Mouse (Mus musculus) olfactory bulb, adult 2 months (tissue): Measurements from ENCODE around the gene Dda1. TPM values are rescaled to one million over a fixed set of nuclear protein-coding genes. Genes with fewer than 3 reads are reported as not detected.
"Not testable (repeated sequence)": the region's sequence is repeated elsewhere in the genome, so short reads cannot be mapped to it uniquely, and the experiment has no call there.

ENCODE experiments used
- H3K27ac ChIP-seq: fragments of 200-500 bp; 2 replicates; pipeline ENCODE4 v1.5.1; 2012; ENCODE audit warnings: low read depth, low read length; ENCODE audit not compliant: insufficient read depth
- H3K4me1 ChIP-seq: fragments of 200-500 bp; 2 replicates; pipeline ENCODE4 v1.6.1; 2012; ENCODE audit warnings: low read length; ENCODE audit not compliant: control insufficient read depth, insufficient read depth
- H3K4me3 ChIP-seq: fragments of 200-500 bp; 2 replicates; pipeline ENCODE4 v1.5.1; 2012; ENCODE audit warnings: mild to moderate bottlenecking, low read depth, low read length, moderate library complexity; ENCODE audit not compliant: insufficient read depth
- CTCF ChIP-seq: fragments of 200-500 bp; IDR thresholded peaks from 2 replicates; pipeline ENCODE4 v1.5.1; 2012; ENCODE audit warnings: low read depth, mild to moderate bottlenecking, low read length, moderate library complexity; ENCODE audit not compliant: insufficient read depth
- POLR2A ChIP-seq: fragments of 200-500 bp; IDR thresholded peaks from 2 replicates; pipeline ENCODE4 v1.6.1; 2012; ENCODE audit warnings: mild to moderate bottlenecking, low read depth, low read length, moderate library complexity; ENCODE audit not compliant: insufficient read depth
- WGBS: fragments of 180-500 bp; shearing (Covaris S2); methylation state at CpG from one replicate; pipeline ENCODE4 v1.1.7; 2018; 5-methylcytosine and 5-hydroxymethylcytosine counted together
- polyA plus RNA-seq: library from polyadenylated mRNA; stranded (reverse); fragments of >200 nt; gene quantifications from 2 replicates; pipeline ENCODE4 v1.2.4, GENCODE M21; 2012; ENCODE audit warnings: low replicate concordance; ENCODE audit not compliant: missing spikeins, insufficient read depth, insufficient read length

Dda1 gene
- not detected in 2 replicates for polyA plus RNA-seq

DNA sequence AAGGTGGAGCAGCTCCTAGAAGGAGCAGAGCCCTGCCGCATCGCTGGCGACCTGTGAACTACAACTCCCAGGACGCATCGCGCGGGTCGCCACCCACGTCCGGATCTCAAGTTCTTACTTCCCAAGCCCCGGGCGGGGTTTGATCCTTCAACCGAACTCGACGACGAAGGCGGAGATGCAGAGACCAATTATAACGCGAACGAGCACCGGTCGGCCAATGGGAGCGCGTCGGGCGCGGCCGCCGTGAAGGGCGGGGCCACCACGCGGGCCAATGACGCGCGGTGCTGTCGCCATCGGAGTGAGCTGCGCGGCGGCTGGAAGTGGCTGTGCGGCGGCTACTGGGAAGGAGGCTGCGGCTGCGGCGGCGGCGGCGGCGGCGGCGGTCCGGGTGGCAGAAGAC lies at the start of gene Dda1:
Dda1 (plus strand) TSS at position 284 of the 400 bp plus-strand sequence.
- H3K4me3 ChIP-seq = peak within 1 kb of the TSS; percentile 81
- peaks cover 27% of the 10 kb centered on the region for H3K4me1 ChIP-seq
- no peak within 1 kb of the TSS for H3K27ac ChIP-seq
- TF ChIP-seq CTCF (no peak), POLR2A (peak; percentile 67)
- under 1% methylated on average over 52 of the region's 52 CpGs for WGBS

DNA sequence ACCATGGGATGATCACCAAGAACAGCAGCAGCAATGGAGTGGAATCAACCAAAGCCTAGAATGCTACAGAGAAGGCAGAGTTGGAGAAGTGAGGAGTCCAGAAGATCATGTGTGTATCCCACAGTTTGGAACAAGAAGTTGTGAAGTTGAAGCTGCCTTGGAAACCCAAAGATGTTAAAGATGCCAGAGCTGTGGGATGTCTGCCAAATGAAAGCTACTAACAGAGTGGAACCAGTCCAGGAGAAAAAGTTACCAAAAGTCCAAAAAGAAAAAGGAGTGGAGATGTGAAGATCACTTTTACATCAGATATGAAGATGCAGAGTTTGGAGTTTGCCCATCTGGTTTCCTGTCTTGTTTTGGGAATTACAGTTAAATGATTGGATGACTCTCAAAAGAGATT lies 46.9 kb upstream of the Dda1 start:
- no peak for TF ChIP-seq CTCF
- no peak for TF ChIP-seq POLR2A
- Histone ChIP-seq H3K4me3 (no peak overlapping the region), H3K4me1 (no peaks in the 10 kb centered on the region), H3K27ac (no peak overlapping the region)

GRCm38 (mm10) chr8:71432935-71433334 lies 36.1 kb upstream of the Dda1 start:
- not testable (repeated sequence) for H3K4me3 ChIP-seq, H3K4me1 ChIP-seq, H3K27ac ChIP-seq
- WGBS = 73% methylated on average over 1 of the region's 1 CpGs

DNA sequence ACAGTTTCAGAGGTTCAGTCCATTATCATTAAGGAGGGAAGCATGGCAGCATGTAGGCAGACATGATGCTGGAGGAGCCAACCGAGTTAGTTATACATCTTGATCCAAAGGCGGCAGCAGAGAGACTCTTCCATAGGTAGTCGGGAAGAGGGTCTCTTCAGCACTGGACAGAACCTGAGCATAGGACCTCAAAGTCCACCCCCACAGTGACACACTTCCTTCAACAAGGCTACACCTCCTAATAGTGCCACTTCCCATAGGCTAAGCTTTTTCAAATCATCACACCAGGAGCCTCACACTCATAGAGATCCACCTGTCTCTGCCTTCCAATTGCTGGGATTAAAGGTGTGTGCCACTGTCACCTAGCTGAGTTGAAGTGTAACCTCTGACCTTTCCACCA lies 32.0 kb upstream of the Dda1 start:
- Histone ChIP-seq H3K4me3 (no peak overlapping the region), H3K27ac (no peak overlapping the region), H3K4me1 (no peaks in the 10 kb centered on the region; the same call in 1 of the 2 replicates)
- WGBS = 46% methylated on average over 3 of the region's 3 CpGs
- no peak for TF ChIP-seq CTCF
- no peak for TF ChIP-seq POLR2A

DNA sequence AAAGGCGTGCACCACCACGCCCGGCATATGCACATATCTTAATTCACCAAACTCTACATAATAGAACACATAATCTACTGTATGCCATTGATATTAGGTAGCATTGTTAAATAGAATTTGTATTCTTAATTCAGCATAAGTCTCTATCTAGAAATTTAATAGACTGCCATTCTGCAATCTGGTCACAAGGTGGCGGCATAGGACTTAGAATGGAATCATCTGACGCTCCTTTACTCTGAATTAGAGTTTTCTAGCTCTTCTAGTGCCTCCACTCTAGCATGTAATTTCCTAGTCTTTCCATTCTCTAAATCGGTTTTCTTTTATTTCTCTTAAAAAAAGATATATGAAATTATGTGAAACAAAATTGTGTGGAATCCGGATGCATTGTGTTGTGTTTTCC lies 27.6 kb upstream of the Dda1 start:
- H3K4me3 ChIP-seq = no peak overlapping the region
- 1% methylated on average over 7 of the region's 7 CpGs for WGBS
- H3K27ac ChIP-seq = no peak overlapping the region
- no peaks in the 10 kb centered on the region; the same call in 1 of the 2 replicates for H3K4me1 ChIP-seq
- no peak for TF ChIP-seq CTCF
- TF ChIP-seq POLR2A = no peak

DNA sequence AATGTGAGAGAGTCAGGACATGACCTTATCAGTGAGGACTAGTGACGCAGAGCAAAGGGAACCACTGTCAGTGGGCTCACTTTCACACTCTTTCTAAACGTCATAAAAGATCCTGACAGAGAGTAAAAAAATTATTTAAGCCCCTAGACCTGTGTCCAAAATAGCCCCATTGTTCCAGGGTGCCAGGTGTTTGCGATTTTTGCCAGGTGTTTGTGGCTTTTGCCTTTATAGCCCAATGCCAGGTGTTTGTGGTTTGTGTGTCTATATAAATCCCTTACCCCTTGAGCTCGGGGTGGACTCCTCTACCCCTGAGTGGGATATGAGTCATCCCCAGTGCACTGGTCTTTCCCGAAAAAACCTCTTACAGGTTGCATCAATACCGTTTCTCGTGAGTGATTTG lies 23.9 kb upstream of the Dda1 start:
- WGBS = 74% methylated on average over 7 of the region's 7 CpGs
- no peak overlapping the region for H3K4me3 ChIP-seq
- TF ChIP-seq CTCF = no peak
- no peak for TF ChIP-seq POLR2A
- no peak overlapping the region for H3K27ac ChIP-seq
- no peaks in the 10 kb centered on the region; the same call in 1 of the 2 replicates for H3K4me1 ChIP-seq

GRCm38 (mm10) chr8:71451337-71451736 lies 17.7 kb upstream of the Dda1 start:
- Histone ChIP-seq H3K27ac (no peak overlapping the region), H3K4me1 (no peaks in the 10 kb centered on the region), H3K4me3 (no peak overlapping the region)
- TF ChIP-seq CTCF = no peak
- WGBS = 72% methylated on average over 4 of the region's 4 CpGs

GRCm38 (mm10) chr8:71451777-71452176 lies 17.2 kb upstream of the Dda1 start:
- no peak for TF ChIP-seq POLR2A
- no peak for TF ChIP-seq CTCF
- H3K4me3 ChIP-seq = no peak overlapping the region
- H3K4me1 ChIP-seq = no peaks in the 10 kb centered on the region
- H3K27ac ChIP-seq = no peak overlapping the region
- WGBS = 64% methylated on average over 11 of the region's 11 CpGs

DNA sequence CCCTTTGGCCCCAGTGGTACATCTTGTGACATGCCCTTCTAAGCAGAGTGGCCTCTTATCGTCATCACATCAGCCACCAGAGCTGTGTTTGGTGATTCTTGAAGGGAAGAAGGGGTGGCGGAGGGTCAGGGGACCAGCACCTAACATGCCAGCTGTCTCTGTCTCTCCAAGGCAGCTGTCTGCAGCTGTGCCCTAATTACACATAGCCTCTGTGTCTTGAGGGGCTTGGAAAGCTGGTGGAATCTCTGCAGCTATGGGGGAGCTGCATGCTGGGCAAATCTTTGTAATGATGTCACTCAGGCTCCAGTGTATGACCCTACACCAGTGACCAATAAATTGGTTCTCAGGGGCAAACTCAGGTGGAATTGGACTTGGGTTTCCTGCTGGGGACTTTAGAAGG lies 16.3 kb upstream of the Dda1 start:
- Histone ChIP-seq H3K27ac (no peak overlapping the region), H3K4me1 (0 out of 2 replicates have a peak, but pooled peaks cover 3% of the 10 kb centered on the region), H3K4me3 (no peak overlapping the region)
- WGBS = 71% methylated on average over 2 of the region's 2 CpGs
- no peak for TF ChIP-seq CTCF
- no peak for TF ChIP-seq POLR2A

DNA sequence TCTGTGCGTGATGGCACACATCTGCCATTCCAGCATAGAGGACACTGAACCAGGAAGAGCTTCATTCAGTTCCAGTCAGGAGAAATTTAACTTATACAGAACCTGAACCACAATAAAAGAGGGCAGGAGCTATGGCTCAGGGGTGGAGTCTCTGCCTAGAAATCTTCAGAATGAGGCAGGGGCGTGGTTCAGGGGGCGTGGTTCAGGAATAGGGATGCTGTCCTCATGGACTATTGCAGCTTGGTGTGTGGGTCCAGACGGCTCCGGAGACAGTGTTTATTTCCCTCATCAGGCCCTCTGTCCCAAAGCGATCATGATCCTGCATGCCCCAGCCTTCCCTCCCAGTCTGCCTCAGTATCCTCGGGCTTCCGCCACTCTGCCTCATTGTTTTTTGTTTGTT lies 14.3 kb upstream of the Dda1 start:
- no peak overlapping the region for H3K27ac ChIP-seq
- no peak for TF ChIP-seq POLR2A
- TF ChIP-seq CTCF = no peak
- H3K4me3 ChIP-seq = no peak overlapping the region
- WGBS = 86% methylated on average over 8 of the region's 8 CpGs
- H3K4me1 ChIP-seq = peaks cover 15% of the 10 kb centered on the region
